Mouse (Mus musculus): Measurements from ENCODE around the gene Meox2. TPM values are rescaled to one million over a fixed set of nuclear protein-coding genes. Genes with fewer than 3 reads are reported as not detected.
"Not testable (repeated sequence)": the region's sequence is repeated elsewhere in the genome, so short reads cannot be mapped to it uniquely, and the experiment has no call there.

Meox2 gene
- not detected for total RNA-seq (2021)
- long read RNA-seq, experiment 1, result 0 reads
- long read RNA-seq, experiment 2, result 0 reads

DNA sequence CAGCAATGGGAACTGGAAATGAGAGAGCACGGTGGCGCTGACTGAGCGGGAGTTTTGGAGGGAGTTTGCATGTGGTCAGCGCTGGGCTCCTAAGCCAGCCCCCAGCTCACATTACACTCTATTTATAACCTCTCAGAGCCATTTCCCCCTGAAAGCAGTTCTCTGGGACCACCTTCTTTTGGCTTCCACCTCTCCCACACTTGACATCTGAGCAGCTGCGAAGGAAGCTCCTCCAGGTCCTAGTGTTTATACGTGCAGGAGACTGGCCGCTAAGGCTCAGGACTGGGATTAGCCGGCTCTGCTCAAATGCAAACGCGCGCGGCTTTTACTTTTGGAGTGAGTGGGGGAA, at the start of gene Meox2:
Meox2 (plus strand) TSS at position 151 of the 349 bp plus-strand sequence.
- peak within 1 kb of the TSS; percentile 44 for H3K4me3 ChIP-seq
- no peak within 1 kb of the TSS for H3K27ac ChIP-seq
- TF ChIP-seq CTCF (conservative IDR thresholded peaks at IDR 0.05), result no peak
- no peak for DNase-seq (ENCODE audit: low spot score in 2 of 2)

- Histone ChIP-seq H3K4me3 (no peak overlapping the region), H3K27ac (no peak overlapping the region)
- no peak for TF ChIP-seq CTCF (conservative IDR thresholded peaks at IDR 0.05)
- no peak for DNase-seq (ENCODE audit: low spot score in 2 of 2)
Measured at GRCm38 (mm10) chr12:37072636-37073035, 35.7 kb upstream of the Meox2 start.

- H3K27ac ChIP-seq, result no peak overlapping the region
- DNase-seq (ENCODE audit: low spot score in 2 of 2), result peak; percentile 2 to 11
- no peak overlapping the region for H3K4me3 ChIP-seq
- peak; percentile 80 for TF ChIP-seq CTCF (conservative IDR thresholded peaks at IDR 0.05)
Measured at GRCm38 (mm10) chr12:37077308-37077707, 31.0 kb upstream of the Meox2 start.

DNA sequence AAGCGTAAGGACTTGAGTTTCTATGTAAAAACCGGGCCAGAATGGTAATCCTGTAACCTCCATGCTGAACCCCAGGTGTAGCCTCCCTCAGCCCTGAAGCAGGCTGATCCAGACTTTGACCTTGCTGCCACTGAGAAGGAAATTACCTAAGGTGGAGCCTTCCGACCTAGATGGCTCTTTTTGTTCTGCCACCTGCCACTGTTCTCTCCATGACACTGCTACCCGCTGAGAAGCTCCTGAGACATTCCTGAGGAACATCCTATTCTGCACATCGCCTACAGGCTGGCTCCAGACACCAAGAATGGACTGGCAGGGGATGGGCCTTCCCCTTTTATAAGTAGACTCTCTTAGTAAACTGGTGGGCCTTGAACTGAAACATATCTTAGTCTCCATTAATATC, 28.3 kb upstream of the Meox2 start:
- H3K27ac ChIP-seq; DNase-seq (ENCODE audit: low spot score in 2 of 2); H3K4me3 ChIP-seq: not testable (repeated sequence)

DNA sequence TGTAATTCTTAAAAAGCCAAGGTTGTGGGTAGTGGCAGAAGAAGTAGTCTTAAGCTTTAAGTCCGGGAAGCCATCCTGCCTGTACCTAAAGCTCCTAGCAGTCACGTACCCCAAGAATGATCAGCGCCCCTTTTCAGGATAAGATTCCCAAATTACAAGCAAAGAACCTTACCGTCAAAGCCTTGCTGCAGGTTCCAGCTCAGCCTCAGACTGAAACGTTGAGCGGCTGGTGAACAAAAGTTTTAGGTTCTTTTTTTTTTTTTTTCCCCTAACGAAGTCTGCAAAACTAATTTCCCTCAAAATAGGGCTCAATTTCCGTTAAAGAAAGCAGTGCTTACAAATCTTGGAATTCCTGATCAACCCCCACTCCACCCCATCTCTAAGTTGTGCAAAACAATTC, 1.8 kb upstream of the Meox2 start:
- Histone ChIP-seq H3K27ac (no peak overlapping the region), H3K4me3 (no peak overlapping the region)
- no peak for TF ChIP-seq CTCF (conservative IDR thresholded peaks at IDR 0.05)
- no peak for DNase-seq (ENCODE audit: low spot score in 2 of 2)

DNA sequence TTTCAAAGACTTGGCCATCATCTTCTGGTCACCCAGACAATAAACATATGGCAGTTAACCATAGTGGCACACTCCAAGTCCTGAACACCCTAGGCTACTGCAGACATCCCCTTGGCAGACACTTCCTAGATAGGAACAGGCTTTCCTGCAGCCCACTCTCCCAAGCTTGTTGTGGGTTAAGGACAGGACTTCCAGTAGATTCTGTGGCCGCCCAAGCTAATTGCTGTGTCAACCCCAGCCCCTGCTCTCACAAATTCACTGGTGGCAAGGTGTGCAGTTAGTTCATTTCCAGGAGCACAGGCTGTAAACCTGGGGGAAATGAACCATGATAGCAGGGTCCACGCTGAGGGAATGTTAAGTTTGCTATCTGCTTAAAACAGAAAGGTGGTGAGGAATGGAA, 1.2 kb upstream of the Meox2 start:
- Histone ChIP-seq H3K4me3 (no peak overlapping the region), H3K27ac (no peak overlapping the region)
- DNase-seq (ENCODE audit: low spot score in 2 of 2), result no peak
- TF ChIP-seq CTCF (conservative IDR thresholded peaks at IDR 0.05), result no peak

DNA sequence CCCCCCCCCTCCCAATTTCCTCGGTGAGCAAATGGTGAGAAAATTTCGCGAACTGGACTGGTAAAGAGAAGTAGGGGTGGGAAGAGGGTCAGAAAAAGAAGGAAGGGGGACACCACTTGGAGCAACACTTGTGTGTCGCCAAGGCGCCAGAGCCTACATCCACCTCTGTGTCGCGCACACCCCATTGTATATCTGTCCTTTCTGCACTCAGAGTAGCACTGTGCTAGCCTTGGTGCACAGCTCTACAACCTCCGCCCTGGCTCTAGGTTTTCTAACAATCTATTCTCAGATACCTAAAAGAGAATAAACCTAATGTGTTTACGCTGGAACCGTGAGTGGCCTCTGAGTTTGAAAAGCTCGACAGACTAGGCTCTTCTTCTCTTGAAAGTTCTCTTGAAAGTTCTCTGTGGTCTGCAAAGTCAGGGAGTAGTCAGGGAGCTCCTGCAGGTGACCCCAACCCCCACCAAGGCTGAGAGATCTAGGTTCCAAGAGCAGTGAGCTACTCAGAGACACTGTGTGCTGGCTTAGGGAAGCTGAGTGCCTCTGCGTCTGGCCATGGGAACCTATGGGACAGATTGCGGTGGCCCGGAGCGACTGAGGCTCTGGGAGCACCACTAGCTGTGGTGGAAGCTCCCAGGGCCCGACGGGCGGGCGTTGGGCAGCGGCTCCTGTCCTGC, 489 bp upstream of the Meox2 start:
- Histone ChIP-seq H3K4me3 (no peak overlapping the region), H3K27ac (no peak overlapping the region)
- TF ChIP-seq CTCF (conservative IDR thresholded peaks at IDR 0.05), result no peak
- no peak for DNase-seq (ENCODE audit: low spot score in 2 of 2)

- no peak overlapping the region for H3K27ac ChIP-seq
- H3K4me3 ChIP-seq, result peak overlapping the region; percentile 44
- no peak for DNase-seq (ENCODE audit: low spot score in 2 of 2)
- no peak for TF ChIP-seq CTCF (conservative IDR thresholded peaks at IDR 0.05)
Measured at GRCm38 (mm10) chr12:37108819-37109473, 606 bp downstream of the Meox2 start.

- DNase-seq (ENCODE audit: low spot score in 2 of 2), result no peak
- no peak overlapping the region for H3K27ac ChIP-seq
- no peak for TF ChIP-seq CTCF (conservative IDR thresholded peaks at IDR 0.05)
- peak overlapping the region; percentile 44 for H3K4me3 ChIP-seq
Measured at GRCm38 (mm10) chr12:37109474-37110012, 1.2 kb downstream of the Meox2 start.

GRCm38 (mm10) chr12:37110977-37111376, 2.6 kb downstream of the Meox2 start:
- Histone ChIP-seq H3K4me3 (no peak overlapping the region), H3K27ac (no peak overlapping the region)
- DNase-seq (ENCODE audit: low spot score in 2 of 2), result no peak
- no peak for TF ChIP-seq CTCF (conservative IDR thresholded peaks at IDR 0.05)

GRCm38 (mm10) chr12:37119246-37119645, 10.9 kb downstream of the Meox2 start:
- Histone ChIP-seq H3K27ac (no peak overlapping the region), H3K4me3 (no peak overlapping the region)
- DNase-seq (ENCODE audit: low spot score in 2 of 2), result no peak
- no peak for TF ChIP-seq CTCF (conservative IDR thresholded peaks at IDR 0.05)

GRCm38 (mm10) chr12:37123763-37124162, 15.4 kb downstream of the Meox2 start:
- no peak overlapping the region for H3K27ac ChIP-seq
- H3K4me3 ChIP-seq, result no peak overlapping the region
- no peak for DNase-seq (ENCODE audit: low spot score in 2 of 2)
- no peak for TF ChIP-seq CTCF (conservative IDR thresholded peaks at IDR 0.05)

DNA sequence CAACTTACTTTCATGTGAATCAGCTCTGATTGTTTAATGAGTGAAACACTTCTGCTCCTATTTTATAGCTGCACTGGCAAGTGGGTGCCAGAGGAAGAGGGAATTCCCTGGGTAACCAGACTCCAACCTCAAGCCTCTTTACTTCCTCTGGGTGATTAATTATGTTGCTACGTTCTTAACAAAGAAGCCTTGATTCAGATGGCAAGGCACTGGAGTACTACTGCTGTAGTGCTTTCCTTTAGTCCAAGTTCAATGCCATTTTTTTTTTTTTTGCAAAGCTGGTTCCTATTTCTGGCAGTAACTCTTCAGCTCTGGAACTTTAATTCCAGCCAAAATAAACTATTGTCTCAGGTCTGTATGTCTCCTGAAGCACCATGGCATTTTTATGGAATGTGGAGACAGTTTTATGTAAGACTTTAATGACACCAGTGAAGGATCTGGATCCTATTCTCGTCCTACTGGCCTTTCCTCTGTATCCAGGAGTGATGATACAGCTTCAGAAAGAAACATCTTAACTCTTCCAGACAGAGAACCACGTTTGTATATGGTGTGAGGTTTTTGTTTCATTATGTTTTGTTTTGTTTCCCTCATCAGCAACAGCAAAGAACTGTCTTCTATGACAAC, 33.9 kb downstream of the Meox2 start:
- no peak for TF ChIP-seq CTCF (conservative IDR thresholded peaks at IDR 0.05)
- DNase-seq (ENCODE audit: low spot score in 2 of 2), result no peak
- H3K27ac ChIP-seq, result no peak overlapping the region

More for the DNA sequence above, 33.9 kb downstream of the Meox2 start:
- H3K4me3 ChIP-seq, result no peak overlapping the region

Measured in layer of hippocampus, adult 2 months (tissue).